Mouse (Mus musculus) mammary gland, adult 2 months (tissue): Measurements from ENCODE around the gene Tpmt. TPM values are rescaled to one million over a fixed set of nuclear protein-coding genes. Genes with fewer than 3 reads are reported as not detected.

Source experiments
- polyA plus RNA-seq: library from polyadenylated mRNA; depleted of rRNA; stranded (reverse); fragments of >200 nt; gene quantifications from 2 replicates; pipeline ENCODE4 v1.2.3, GENCODE M21; 2012; ENCODE audit warnings: low replicate concordance; rRNA removed

The Tpmt gene
- 2.7 and 6.3 TPM in 2 replicates for polyA plus RNA-seq

DNA sequence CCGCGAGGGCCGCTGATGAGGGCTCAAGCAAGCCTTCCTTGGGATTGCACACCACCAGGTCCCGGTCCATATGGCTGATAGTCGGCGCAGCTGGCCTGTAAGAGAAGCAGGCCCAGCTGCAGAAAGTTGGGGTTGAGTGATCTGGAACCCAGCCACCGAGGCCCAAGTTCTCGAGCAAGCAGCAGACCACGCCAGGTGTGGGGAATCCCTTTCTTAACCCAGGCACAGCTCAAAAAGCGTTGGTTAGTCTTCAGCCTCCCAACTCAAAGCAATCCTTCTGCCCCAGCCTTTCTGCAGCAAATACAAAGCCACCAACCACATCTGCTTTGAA, at the start of gene Tpmt:
Gene Tpmt, minus strand, starts transcription at position 121 of the 331 bp plus-strand sequence.

DNA sequence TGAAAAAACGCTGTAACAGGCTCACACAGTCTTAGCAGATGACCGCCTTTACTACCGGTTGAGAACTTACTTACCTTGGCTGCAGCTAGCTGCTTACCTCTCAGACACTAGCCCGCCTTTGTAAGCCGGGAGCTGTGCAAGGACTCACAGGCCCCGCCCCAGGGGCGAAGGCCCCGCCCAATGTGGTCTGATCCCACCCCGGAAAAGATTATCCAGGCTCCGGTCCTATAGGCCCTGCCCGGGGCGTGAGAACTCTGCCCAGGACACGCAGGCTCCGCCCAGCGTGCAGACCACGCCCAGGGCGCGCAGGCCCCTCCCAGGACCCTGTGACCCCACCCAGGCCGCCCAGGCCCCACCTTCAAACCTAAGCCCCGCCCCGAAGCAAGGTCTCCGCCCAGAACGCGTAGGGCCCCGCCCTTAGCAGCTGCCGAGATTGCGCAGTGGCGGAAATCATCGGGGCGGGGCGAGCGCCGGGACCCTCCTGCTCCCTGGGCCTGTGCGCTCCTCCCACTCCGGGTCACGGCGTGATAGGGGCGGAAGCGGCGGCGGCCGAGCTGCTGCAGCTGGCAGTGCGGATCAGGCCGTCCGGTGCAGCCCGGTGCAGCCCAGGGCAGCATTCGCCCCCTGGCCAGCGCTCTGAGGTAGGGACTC, 1.4 kb downstream of the Tpmt start, which contains the start of gene Kdm1b:
Gene Kdm1b, plus strand, starts transcription at position 470 of the 651 bp plus-strand sequence.

DNA sequence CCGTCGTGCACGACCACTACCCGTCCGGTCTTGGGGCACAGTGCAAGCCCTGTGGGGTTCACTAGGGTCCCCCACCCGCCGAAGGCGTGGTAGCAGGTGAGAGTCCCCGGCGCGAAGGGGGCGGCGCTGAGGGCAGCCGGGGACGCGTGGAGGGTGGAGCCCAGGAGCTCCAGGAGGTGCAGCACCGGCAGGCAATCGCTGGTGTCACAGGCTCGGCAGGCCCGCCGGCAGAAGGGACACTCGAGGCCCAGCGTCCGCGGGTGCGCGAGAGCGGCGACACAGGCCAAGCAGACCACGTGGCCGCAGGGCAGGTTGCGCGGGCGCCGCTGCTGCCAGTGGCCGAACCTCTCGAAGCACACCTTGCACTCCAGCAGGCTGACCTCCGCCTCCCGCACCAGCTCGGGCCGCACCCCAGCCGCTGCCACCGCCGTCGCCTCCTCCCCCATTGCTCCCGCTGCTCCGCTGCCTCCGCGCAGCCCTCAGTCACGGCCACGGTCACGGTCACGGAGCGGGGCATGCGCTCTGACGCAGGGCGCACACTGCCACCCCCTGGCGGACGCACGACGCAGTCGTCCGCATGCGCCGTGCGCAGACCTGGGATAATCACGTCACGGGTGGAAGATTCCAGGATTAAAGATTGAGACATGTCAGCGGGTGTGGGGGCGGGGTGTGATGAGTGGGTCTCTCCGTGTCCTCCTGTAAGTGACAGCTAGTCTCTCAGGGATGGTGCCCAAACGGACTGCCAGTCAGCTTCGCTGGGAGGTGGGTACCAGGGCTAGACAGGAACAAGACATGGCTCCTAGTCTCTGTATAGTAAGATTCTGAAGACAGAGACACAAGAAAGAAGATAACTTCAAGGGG, 30.0 kb downstream of the Tpmt start, which contains the start of gene Nhlrc1:
Gene Nhlrc1, minus strand, starts transcription at position 517 of the 861 bp plus-strand sequence.

Other genes with a start within 250 kb of the Tpmt start
- gene Kif13a, start 114.9 kb downstream of the Tpmt start, polyA plus RNA-seq: 18.0 and 30.7 TPM in 2 replicates
- 3.2 and 4.1 TPM in 2 replicates for gene Nhlrc1, start 29.9 kb downstream of the Tpmt start, polyA plus RNA-seq
- gene Kdm1b, start 1.2 kb downstream of the Tpmt start, polyA plus RNA-seq: 8.4 and 10.6 TPM in 2 replicates
- gene Dek, start 61.5 kb upstream of the Tpmt start, polyA plus RNA-seq: 7.9 and 33.0 TPM in 2 replicates
- 8.2 and 13.0 TPM in 2 replicates for gene Rnf144b, start 77.9 kb upstream of the Tpmt start, polyA plus RNA-seq